Mouse (Mus musculus) kidney, adult 2 months (tissue): ENCODE data around the gene Slc8a3.

ENCODE experiments used
- CTCF ChIP-seq: fragments of 200-500 bp; conservative IDR thresholded peaks from 2 replicates; pipeline ENCODE4 v1.5.1; 2011; ENCODE audit warnings: low read depth, mild to moderate bottlenecking, control low read depth, low read length, moderate library complexity, mixed read lengths; ENCODE audit not compliant: insufficient read depth, insufficient read length
- POLR2A ChIP-seq: fragments of 200-500 bp; IDR thresholded peaks from one replicate; pipeline ENCODE4 v1.6.1; 2011; ENCODE audit warnings: low read depth, low read length, control low read depth

- TF ChIP-seq CTCF (no peak), POLR2A (no peak)
These were observed at the start of gene Slc8a3 for GRCm38 (mm10) chr12:81332875-81333421.
